Mouse (Mus musculus) liver, embryonic 11.5 days (tissue): Measurements from ENCODE around the gene Ndufc1. TPM values are rescaled to one million over a fixed set of nuclear protein-coding genes. Genes with fewer than 3 reads are reported as not detected.

ENCODE experiments used
- ATAC-seq: fragments of 200-750 bp; cut with Nextera tagmentation; replicated peaks from 2 replicates; pipeline ENCODE4 v1.8.0; 2017; ENCODE audit warnings: moderate number of reproducible peaks, mild to moderate bottlenecking, moderate TSS enrichment, moderate library complexity; ENCODE audit not compliant: low FRiP score
- DNase-seq: peaks from one replicate; pipeline ENCODE4 v3.0.0-alpha.2; 2017; ENCODE audit warnings: low spot score
- H3K27ac ChIP-seq: fragments of 300-500 bp; sonication (generic); 2 replicates; pipeline ENCODE4 v1.5.1; 2014; ENCODE audit warnings: mild to moderate bottlenecking, low read depth, low read length, control low read depth
- H3K27me3 ChIP-seq: fragments of 300-500 bp; sonication (generic); replicated peaks from 2 replicates; pipeline ENCODE4 v1.6.1; 2014; ENCODE audit warnings: low read length, mixed read lengths; ENCODE audit not compliant: control insufficient read depth, insufficient read depth
- H3K36me3 ChIP-seq: fragments of 300-500 bp; sonication (generic); 2 replicates; pipeline ENCODE4 v1.6.1; 2014; ENCODE audit warnings: mild to moderate bottlenecking, low read length, moderate library complexity, mixed read lengths; ENCODE audit not compliant: control insufficient read depth, insufficient read depth
- H3K4me1 ChIP-seq: fragments of 300-500 bp; sonication (generic); replicated peaks from 2 replicates; pipeline ENCODE4 v1.6.1; 2014; ENCODE audit warnings: low read length, mixed read lengths; ENCODE audit not compliant: control insufficient read depth, insufficient read depth
- H3K4me2 ChIP-seq: fragments of 300-500 bp; sonication (generic); 2 replicates; pipeline ENCODE4 v1.6.1; 2014; ENCODE audit warnings: mild to moderate bottlenecking, control low read depth, moderate library complexity
- H3K4me3 ChIP-seq: fragments of 300-500 bp; sonication (generic); 2 replicates; pipeline ENCODE4 v1.5.1; 2014; ENCODE audit warnings: low read depth, low read length, control low read depth
- H3K9ac ChIP-seq: fragments of 300-500 bp; sonication (generic); 2 replicates; pipeline ENCODE4 v1.6.1; 2014; ENCODE audit warnings: low read depth, low read length, control low read depth
- H3K9me3 ChIP-seq: fragments of 300-500 bp; sonication (generic); 2 replicates; pipeline ENCODE4 v1.6.1; 2016; ENCODE audit warnings: low read length, inconsistent platforms, mixed read lengths; ENCODE audit not compliant: control insufficient read depth
- whole genome bisulfite sequencing: fragments of 180-500 bp; shearing (Covaris S2); extraction: QIAGEN DNeasy Blood & Tissue Kit; methylation state at CpG from one replicate; pipeline ENCODE4 v1.1.7; 2014; 5-methylcytosine and 5-hydroxymethylcytosine counted together
- polyA plus RNA-seq: library from polyadenylated mRNA; unstranded; fragments of >200 nt; fragmentation: Nextera tagmentation; extraction: Ambion mirVana; gene quantifications from 2 replicates; pipeline ENCODE4 v1.2.1, GENCODE M21; 2014

Ndufc1 gene
- polyA plus RNA-seq, 1 experiment from 2014 or later, result 701 TPM

DNA sequence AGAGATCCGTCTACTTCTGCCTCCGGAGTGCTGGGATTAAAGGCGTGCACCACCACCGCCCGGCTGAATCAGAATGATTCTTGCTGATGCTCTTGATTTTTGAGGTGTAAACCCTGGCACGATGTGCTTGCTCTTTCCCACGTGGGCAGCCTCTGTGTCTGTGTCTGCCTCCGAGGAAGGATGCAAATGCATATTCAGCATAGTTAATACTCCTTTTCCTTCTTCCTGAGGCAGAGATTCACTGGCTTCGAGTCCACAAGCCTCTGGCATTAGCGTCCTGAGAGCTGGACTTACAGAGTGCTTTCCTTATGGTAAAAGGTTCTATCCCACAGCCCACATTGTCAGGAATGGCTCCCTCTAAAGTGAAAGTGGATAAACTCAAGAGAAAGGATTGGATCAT, 8.1 kb downstream of the Ndufc1 start:
- no peak for ATAC-seq
- no peak overlapping the region for H3K4me2 ChIP-seq
- no peak overlapping the region for H3K9ac ChIP-seq
- H3K4me3 ChIP-seq, result no peak overlapping the region
- no peak overlapping the region for H3K27ac ChIP-seq
- WGBS, result 75% methylated on average over 10 of the region's 10 CpGs
- DNase-seq, result no peak
- H3K4me1 ChIP-seq, result no peaks in the 10 kb centered on the region; the same call in 1 of the 2 replicates
- H3K27me3 ChIP-seq, result peaks cover 10% of the 10 kb centered on the region
- H3K9me3 ChIP-seq, result no peaks in the 10 kb centered on the region
- peaks cover 3% of the 10 kb centered on the region; the same call in 1 of the 2 replicates for H3K36me3 ChIP-seq

DNA sequence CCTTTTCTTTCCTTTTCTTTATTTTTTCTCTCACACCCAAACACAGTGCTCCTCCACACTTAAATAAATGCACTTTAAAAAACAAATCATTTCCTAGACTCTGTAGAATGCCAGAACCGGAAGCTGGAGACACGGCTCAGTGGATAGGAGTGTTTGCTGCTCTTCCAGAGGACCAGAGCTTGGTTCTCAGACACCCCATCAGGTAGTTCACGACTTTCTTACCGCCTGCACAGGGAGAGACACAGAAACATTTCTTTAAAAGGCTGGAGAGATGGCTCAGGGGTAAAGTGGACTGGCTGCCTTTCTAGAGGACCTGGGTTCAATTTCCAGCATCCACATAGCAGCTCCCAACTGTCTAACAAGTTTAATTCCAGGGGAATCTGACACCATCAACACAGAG, 9.3 kb downstream of the Ndufc1 start:
- Histone ChIP-seq H3K27ac (no peak overlapping the region), H3K27me3 (peaks cover 13% of the 10 kb centered on the region), H3K4me3 (no peak overlapping the region), H3K9me3 (no peaks in the 10 kb centered on the region), H3K9ac (no peak overlapping the region), H3K4me2 (no peak overlapping the region), H3K4me1 (no peaks in the 10 kb centered on the region; the same call in 1 of the 2 replicates), H3K36me3 (peaks cover 3% of the 10 kb centered on the region; the same call in 1 of the 2 replicates)
- 65% methylated on average over 4 of the region's 4 CpGs for WGBS
- no peak for ATAC-seq
- no peak for DNase-seq

DNA sequence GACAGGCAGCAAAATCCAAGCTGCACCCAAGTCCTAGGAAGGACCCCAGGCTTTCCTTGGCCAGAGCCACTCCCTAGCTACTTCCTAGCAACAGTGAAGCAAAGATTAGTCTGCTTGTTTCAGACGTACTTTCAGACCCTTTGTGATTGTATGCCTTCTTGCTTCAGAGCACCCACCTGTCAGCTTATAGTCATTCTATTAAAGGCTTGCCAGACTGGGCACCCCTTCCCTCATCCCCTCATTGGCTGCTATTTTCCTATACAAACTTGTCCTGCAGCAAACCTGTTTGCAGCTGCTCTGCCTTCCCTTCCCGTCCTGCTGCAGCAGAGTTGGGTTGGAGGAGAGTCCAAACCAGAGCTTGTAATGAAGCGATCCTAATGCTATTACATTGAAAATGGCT, 10.1 kb downstream of the Ndufc1 start:
- no peak for ATAC-seq
- Histone ChIP-seq H3K4me1 (no peaks in the 10 kb centered on the region; the same call in 1 of the 2 replicates), H3K4me3 (no peak overlapping the region), H3K27me3 (peaks cover 13% of the 10 kb centered on the region), H3K9me3 (no peaks in the 10 kb centered on the region), H3K27ac (no peak overlapping the region), H3K36me3 (peaks cover 3% of the 10 kb centered on the region; the same call in 1 of the 2 replicates), H3K4me2 (no peak overlapping the region), H3K9ac (no peak overlapping the region)
- no peak for DNase-seq
- 26% methylated on average over 3 of the region's 3 CpGs for WGBS

DNA sequence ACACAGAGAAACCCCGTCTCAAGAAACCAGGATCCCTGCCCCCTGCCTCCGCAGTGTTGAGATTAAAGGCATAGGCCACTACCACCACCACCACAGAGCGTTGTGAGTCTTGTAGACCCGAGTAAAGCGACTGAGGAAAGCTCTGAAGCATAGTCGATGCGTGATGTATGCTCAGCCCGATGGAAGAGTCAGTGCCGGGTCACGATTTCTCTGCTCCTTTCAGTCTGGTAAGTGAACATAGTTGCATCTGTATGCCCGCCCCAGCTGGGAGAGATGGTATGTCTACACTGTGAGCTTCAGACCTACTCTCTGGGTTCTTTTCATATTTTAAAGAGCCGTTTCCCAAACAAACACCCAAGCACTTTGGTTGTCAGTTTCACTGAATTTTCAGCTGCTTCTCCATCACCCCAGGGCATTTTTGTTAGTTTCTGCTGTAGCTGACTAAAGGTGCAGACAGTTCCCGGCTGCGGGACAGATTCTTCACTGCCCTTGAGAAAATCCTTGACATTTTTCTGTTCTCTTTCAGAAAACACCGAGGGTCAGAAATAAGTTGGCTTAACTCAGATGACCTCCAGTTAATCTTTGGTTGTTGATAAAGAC, 11.0 kb downstream of the Ndufc1 start:
- Histone ChIP-seq H3K27ac (no peak overlapping the region), H3K36me3 (no peaks in the 10 kb centered on the region), H3K4me3 (no peak overlapping the region), H3K4me1 (no peaks in the 10 kb centered on the region; the same call in 1 of the 2 replicates), H3K9me3 (no peaks in the 10 kb centered on the region), H3K9ac (no peak overlapping the region), H3K27me3 (peaks cover 13% of the 10 kb centered on the region), H3K4me2 (no peak overlapping the region)
- no peak for DNase-seq
- ATAC-seq, result no peak
- 66% methylated on average over 15 of the region's 15 CpGs for WGBS

DNA sequence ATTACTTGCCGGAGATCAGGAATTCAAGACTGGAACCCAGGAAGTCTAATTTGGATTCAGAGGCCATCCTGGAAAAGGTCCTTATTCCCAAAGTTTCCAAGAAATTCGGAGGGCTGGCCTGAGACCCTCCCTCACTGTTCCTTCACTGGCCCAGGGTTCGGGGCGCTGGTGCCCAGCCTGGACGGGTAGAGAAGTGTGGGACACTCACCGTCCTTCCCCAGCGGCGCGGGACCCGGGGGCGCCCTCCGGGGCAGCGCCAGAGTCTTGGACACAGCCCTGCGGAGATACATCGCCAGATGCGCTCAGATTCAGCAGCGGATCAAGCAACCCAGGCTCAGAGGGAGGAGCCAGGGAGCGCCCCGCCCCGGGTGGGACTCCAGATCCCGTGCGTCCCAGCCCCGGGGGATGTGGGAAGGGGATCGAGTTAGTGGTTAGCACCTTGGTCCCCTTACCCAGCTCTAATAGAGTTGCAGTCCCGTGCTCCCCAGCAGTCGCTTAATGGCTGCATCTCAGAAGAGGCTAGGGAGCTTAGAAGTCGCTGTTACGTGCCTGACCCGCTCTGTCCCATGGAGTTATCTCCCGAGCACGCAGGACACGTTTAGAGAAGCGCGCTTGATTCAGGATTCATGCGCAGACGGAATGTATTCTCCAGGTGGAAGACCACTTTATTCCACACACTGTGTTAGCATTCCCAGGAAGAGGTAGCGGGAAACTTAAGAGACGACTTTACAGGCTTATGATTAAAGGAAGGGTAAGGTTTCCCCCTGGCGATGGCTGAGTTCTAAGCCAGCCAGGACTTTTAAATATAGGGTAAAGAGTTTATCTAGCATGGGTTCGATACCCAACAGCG, 12.3 kb downstream of the Ndufc1 start, which contains the start of gene Mgarp:
Gene Mgarp (minus strand): TSS at position 520 of the 850 bp plus-strand sequence.
- no peaks in the 10 kb centered on the region for H3K9me3 ChIP-seq
- WGBS, result 3% methylated on average over 41 of the region's 41 CpGs
- peak within 1 kb of the TSS; percentile 77 for H3K4me2 ChIP-seq
- H3K4me3 ChIP-seq, result peak within 1 kb of the TSS; percentile 64
- no peaks in the 10 kb centered on the region for H3K36me3 ChIP-seq
- ATAC-seq (peak; percentile 88), DNase-seq (peak; percentile 85)
- no peaks in the 10 kb centered on the region; the same call in 1 of the 2 replicates for H3K4me1 ChIP-seq
- H3K27me3 ChIP-seq, result peaks cover 13% of the 10 kb centered on the region
- H3K9ac ChIP-seq, result peak within 1 kb of the TSS; percentile 71
- 0 out of 2 replicates have a peak within 1 kb of the TSS, but pooled peaks have one; percentile 36 for H3K27ac ChIP-seq

DNA sequence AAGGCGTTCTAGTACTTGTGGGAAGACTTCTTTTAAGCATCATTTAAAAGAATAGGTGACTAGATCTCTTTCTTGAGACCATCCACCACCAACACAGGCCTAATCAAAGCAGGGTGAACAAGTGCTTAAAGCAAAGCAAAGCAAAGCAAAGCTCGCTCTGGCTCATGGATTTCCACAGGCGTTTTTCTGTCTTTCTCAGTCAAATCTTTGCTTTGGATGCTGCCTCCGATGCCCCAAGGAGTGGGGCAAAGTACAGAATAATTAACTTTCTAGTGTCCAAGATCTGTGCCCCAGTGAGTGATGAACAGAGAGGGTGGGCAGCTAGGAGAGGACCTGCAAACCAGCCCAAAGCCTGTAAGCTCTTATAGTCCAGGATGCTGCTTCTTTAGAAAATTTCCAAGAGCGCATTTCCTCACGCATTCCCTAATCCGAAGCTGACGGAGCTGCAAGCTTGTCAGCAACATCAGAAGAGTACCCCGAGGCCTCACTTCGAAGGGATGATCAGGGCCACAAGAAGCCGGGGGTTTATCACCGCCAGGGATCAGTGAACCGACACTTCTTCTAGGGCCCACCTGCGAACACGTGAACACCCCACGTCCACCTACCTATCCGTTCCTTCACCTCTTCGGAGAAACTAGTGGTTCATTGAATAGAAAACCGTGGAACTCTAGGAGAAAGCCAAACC, 13.2 kb downstream of the Ndufc1 start:
- H3K27me3 ChIP-seq, result peaks cover 13% of the 10 kb centered on the region
- no peak overlapping the region for H3K27ac ChIP-seq
- no peaks in the 10 kb centered on the region; the same call in 1 of the 2 replicates for H3K4me1 ChIP-seq
- ATAC-seq (no peak), DNase-seq (no peak)
- peak overlapping the region; percentile 64; the same call in 1 of the 2 replicates for H3K4me3 ChIP-seq
- no peak overlapping the region for H3K9ac ChIP-seq
- H3K9me3 ChIP-seq, result no peaks in the 10 kb centered on the region
- no peaks in the 10 kb centered on the region for H3K36me3 ChIP-seq
- H3K4me2 ChIP-seq, result peak overlapping the region; percentile 77
- WGBS, result 28% methylated on average over 19 of the region's 19 CpGs

DNA sequence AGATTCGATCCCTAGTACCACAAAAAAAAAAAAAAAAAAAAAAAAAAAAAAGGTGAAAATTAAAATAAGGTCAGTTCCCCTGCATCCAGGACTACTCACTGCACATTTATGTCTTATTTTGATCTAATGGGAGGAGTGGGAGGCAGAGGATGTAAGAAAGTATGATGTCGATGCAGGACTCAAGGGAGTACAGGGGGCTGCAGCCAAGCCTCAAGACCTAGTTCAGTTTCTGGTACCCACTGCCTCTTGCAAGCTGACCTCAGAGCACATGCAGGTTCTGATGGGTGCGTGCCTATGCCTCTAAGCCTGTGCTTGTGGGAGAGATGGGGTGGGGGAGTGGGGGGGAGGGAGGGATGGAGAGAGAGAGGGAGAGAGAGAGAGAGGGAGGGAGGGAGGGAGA, 13.9 kb downstream of the Ndufc1 start:
- H3K4me3 ChIP-seq, result no peak overlapping the region
- DNase-seq (no peak), ATAC-seq (no peak)
- H3K27ac ChIP-seq, result no peak overlapping the region
- H3K9me3 ChIP-seq, result no peaks in the 10 kb centered on the region
- H3K4me1 ChIP-seq, result no peaks in the 10 kb centered on the region; the same call in 1 of the 2 replicates
- 72% methylated on average over 3 of the region's 3 CpGs for WGBS
- H3K27me3 ChIP-seq, result peaks cover 13% of the 10 kb centered on the region
- H3K36me3 ChIP-seq, result no peaks in the 10 kb centered on the region
- H3K9ac ChIP-seq, result no peak overlapping the region
- H3K4me2 ChIP-seq, result no peak overlapping the region

DNA sequence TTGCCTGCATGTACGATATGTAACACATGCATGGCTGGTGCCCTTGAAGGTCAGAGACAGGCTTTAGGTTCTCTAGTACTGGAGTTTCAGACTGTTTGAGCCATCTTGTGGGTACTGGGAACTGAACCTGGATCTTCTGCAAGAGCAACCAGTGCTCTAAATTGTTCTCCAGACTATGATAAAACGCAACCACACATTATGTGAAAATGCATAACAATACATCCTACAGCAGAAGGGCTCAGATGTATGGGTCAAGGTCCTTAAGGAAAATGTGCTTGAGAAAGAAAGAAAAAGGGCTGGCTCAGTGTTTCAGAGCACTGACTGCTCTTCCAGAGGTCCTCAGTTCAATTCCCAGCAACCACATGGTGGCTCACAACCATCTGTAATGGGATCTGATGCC, 15.1 kb downstream of the Ndufc1 start:
- Histone ChIP-seq H3K4me1 (peaks cover 8% of the 10 kb centered on the region), H3K4me3 (no peak overlapping the region), H3K27me3 (peaks cover 13% of the 10 kb centered on the region), H3K27ac (no peak overlapping the region), H3K9me3 (no peaks in the 10 kb centered on the region), H3K9ac (no peak overlapping the region), H3K4me2 (no peak overlapping the region), H3K36me3 (no peaks in the 10 kb centered on the region)
- no peak for ATAC-seq
- WGBS, result 87% methylated on average over 2 of the region's 2 CpGs
- no peak for DNase-seq
